Mouse (Mus musculus): ENCODE results near the gene B4galt1. TPM values are rescaled to one million over a fixed set of nuclear protein-coding genes. Genes with fewer than 3 reads are reported as not detected.

B4galt1 gene
- total RNA-seq (2014; fragmentation: Nextera tagmentation) (74.8 and 78.1 TPM in 2 replicates), total RNA-seq (2017) (45.0 and 45.5 TPM in 2 replicates)

DNA sequence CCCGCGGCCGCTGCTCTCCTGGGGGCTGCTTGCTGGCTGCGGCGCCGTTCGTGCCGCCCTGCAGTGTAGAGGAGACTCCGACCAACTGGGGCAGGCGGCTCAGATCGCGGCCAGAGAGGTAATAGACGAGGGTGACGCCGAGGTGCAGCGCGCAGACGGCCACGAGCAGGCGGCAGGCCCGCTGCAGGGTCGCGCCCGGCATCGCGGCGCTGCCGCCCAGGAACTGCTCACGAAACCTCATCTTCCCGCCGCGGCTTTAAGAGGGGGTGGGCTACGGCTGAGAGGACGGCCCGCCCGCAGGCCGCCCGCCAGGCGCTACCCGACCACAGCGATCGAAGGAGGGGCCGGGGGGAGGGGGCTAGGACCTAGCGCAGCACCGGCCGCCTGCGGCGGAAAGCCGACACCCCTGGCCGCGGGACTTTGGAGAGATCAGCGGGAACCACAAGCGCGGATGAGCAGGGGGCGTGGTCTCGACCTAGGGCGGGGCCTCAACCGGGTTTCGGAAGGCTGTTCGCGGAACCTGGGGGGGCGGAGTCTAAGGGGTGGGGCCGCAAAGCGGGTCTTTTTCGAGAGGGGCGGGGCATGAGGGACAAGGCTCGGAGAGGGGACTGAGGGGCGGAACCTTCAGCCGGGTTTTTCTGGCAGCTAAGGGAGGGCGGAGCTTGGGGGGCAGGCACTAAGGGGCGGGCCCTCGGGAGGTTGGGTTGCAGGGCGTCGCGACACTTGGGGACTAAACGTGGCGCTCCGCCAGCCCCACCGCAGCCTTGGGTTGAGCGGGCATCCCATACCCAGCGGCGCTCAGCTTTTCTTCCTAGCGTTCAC, at the start of gene B4galt1:
TSS of gene B4galt1 (minus strand) at position 441 of the 822 bp plus-strand sequence.
- ATAC-seq (replicated peaks; ENCODE audit: poor library complexity, severe bottlenecking) = peak; percentile 76

DNA sequence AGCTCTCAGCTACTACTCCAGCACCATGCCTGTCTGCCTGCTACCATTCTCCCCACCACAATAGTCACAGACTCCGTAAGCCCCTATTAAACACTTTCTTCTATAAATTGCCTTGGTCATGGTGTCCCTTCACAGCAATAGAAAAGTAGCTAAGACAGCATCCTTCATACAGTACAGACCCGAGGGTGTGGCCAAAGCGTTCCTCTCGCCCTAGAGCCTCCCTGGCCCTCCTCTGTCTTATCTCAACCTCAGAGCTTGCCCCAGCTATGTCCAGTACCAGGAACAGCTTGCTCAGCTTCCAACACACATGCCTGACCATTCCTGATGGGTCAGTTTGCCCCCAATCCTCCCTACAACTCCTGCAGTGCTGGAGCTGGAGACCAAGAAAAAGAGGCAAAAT, 46.8 kb upstream of the B4galt1 start:
- ATAC-seq (replicated peaks; ENCODE audit: poor library complexity, severe bottlenecking) = no peak

DNA sequence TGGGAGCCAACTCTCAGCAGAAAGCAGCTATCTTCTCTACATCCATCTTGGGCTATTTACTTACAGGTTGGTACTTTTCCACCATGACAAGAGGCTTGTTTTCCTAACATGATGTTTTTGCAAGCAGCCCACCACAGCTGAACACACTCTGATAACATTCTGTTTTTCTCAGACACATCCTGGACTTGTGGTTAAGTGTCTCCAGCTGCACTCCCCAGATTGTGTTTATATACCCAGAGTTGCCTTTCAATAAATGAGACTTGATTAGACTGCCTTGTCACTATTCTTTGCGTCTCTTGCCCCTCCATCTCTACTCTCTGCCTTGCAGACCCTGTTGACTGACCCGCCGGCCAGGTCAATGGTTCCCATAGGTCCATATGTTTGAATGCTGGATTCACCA, 46.3 kb upstream of the B4galt1 start:
- ATAC-seq (replicated peaks; ENCODE audit: poor library complexity, severe bottlenecking) = no peak

DNA sequence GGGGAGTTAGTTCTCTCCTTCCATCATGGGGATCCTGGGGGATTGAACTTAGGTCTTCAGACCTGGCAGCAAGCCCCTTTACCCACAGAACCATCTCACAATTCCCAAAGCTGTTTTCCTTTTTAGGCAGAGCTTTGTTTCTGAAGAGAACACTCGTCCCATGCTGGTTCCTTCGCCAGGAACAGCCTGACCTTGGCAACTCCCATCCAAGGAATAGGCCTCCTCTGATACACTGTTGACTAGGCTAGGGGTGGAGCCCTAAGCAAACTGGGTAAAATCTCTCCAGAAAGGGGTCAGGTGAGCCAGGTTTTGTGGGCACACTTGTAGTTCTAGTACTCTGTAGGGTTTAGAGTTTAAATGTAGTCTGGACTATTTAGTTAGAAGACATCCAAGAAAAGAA, 45.5 kb upstream of the B4galt1 start:
- no peak for ATAC-seq (replicated peaks; ENCODE audit: poor library complexity, severe bottlenecking)

DNA sequence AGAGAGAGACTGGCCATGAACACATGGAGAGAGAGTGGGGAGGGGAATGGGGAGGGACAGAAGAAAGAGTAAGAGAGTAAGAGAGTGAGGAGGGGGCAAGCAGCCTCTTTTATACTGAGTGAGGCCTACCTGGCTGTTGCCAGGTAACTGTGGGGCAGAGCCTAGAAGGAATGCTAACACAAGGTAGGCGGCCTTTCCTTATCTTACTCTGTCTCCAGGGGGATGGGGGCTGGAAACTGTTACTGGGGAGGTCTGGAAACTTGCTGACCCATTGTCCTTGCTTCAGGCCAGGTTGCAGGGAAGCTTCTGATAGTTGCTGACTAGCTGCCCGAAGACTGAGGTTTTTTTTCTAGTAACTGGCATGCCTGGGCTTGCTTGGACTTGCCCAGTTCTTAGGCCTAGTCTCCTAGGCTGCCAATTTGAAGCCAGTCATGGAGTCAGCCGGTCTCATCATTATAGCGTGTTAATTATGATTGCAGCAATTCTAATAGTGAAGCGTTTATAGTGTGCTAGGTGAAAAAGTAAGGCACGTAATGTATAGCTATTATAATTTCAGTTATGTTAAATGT, 44.8 kb upstream of the B4galt1 start:
- no peak for ATAC-seq (replicated peaks; ENCODE audit: poor library complexity, severe bottlenecking)

DNA sequence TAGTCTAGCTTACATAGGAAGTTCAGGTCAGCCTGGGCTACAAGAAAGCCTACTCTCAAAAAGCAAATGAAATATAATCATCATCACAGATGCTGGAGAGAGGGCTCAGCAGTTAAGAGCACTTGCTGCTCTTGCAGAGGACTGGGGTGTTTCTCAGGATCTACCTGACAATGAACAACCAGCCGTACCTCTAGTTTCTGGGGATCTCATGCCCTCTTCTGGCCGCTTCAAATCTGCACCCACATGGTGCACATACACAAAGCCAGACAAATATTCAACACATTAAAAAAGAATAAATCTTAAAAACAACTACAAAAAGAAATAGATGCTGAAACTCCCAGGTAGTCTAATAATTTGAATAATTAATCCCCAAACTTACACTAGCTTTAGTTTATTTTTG, 41.8 kb upstream of the B4galt1 start:
- no peak for ATAC-seq (replicated peaks; ENCODE audit: poor library complexity, severe bottlenecking)

DNA sequence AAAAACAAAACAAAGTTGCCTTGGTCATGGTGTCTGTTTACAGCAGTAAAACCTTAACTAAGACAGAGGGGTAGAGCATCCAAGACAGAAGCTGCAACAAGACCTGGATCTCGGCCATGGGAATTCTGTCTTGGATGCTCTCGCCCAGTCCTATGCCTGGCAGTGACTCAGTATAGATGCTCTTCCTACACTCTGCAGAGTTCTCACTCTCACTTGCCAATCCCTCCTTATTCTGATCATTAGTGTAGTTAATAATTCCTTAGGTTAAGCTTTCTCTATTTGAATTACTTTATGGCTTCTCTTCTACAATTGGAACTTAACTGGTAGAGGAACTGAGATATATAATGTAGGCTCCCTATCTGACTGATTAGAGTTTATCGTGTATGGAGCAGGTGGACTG, 41.3 kb upstream of the B4galt1 start:
- no peak for ATAC-seq (replicated peaks; ENCODE audit: poor library complexity, severe bottlenecking)

DNA sequence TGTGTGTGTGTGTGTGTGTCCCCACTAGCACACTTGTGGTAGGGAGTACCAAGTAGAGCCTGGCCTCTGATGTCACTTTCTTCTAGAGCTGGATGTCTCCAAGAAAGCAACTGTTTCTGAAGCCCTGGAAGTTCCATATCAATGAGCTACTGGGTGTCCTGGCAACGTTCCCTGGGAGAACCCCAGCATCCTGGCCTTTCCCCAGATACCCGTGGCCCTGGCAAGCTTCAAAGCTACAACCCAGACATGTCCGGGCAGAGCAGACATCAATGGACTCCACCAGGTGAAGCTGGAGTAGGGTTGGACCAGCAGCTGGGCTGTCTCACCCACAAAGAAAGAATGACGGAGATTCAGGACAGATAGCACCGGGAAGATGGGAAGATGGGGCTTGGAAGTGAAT, 37.4 kb upstream of the B4galt1 start:
- no peak for ATAC-seq (replicated peaks; ENCODE audit: poor library complexity, severe bottlenecking)

DNA sequence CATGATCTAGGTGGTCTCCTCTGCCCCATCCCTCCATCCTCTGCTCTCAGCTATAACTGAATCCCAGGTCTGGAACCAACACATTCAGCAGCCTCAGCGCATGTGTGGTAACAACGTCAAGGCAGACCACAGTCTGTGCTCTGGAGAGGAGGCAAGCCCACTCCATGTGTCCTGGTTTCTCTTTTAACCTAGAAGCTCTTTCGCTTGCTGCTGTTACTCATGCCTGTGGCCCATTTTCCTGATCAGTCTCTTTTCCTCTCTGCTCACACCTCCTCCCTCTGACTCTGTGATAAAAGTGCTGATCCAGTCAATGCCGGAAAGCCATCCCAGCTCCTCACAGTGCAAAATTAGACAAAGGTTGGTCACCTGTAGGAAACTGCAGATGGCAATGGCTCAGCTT, 36.2 kb upstream of the B4galt1 start:
- no peak for ATAC-seq (replicated peaks; ENCODE audit: poor library complexity, severe bottlenecking)

DNA sequence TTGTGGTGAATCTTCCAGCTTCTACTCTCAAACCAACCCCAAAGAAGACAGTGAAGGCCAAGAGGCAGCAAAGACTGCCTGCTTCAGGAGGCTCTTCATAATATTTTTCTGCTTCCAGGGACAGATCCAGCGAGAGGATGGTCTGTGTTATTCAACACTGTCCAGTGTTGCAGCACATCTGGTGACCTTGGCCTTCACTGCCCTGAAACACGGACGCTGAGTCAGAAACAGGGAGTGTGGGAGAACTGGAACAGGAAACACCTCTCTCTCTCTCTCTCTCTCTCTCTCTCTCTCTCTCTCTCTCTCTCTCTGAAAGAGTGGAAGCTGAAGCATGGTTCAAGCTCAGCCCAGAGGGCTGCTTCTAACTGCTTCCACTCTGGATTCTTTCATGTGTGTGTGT, 35.4 kb upstream of the B4galt1 start:
- peak; percentile 37 for ATAC-seq (replicated peaks; ENCODE audit: poor library complexity, severe bottlenecking)

DNA sequence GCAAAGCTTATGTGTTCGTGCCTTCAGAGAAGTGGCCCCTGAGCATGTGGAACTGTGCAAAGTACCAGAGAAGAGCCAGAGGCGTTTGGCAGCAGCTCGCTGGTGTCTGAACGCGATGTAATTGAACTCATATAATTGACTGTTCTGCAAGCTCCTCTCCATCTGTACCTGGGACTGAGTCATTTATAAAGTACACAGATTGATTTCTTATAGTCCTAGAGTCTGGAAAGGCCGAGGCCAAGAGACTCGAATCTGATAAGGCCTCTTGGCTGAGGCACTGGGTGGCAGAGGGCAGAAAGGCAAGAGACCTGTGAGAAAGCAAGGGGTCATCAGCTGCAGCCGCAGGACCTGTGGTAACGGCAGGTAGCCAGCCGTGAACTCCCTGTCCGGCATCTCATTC, 35.0 kb upstream of the B4galt1 start:
- no peak for ATAC-seq (replicated peaks; ENCODE audit: poor library complexity, severe bottlenecking)

DNA sequence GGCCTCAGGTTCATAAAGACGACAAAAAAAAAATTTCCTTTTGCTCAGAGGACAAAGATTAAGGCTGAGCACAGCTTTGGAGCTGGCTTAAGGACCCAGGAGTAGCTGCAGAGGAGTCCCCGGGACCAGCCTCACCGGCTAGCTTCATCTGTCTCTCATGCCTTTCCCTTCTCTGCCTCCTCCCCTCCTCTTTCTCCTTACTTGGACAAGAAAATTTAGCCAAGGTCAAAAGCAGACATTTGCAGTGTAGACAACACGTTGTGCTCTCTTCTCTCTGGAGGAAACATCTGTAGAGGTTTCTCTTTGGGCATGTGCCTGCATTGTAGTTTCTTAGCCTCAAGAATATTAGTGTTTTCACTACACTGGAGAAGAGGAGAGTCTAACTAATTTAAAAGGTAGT, 32.1 kb upstream of the B4galt1 start:
- no peak for ATAC-seq (replicated peaks; ENCODE audit: poor library complexity, severe bottlenecking)

DNA sequence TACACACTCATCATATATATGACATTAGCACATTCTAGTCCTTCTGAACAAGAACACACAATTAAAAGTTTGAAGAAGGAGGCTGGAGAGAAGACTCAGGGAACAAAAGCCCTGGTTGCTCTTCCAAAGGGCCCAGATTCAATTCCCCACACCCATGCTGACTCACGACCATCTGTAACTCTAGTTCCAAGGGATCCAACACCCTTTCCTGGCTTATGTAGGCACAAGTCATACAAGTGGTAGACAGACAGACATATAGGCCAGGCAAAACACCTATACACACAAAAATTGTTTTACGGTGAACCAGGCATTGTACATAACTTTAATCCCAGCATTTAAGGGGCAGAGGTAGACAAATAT, 31.3 kb upstream of the B4galt1 start:
- no peak for ATAC-seq (replicated peaks; ENCODE audit: poor library complexity, severe bottlenecking)

DNA sequence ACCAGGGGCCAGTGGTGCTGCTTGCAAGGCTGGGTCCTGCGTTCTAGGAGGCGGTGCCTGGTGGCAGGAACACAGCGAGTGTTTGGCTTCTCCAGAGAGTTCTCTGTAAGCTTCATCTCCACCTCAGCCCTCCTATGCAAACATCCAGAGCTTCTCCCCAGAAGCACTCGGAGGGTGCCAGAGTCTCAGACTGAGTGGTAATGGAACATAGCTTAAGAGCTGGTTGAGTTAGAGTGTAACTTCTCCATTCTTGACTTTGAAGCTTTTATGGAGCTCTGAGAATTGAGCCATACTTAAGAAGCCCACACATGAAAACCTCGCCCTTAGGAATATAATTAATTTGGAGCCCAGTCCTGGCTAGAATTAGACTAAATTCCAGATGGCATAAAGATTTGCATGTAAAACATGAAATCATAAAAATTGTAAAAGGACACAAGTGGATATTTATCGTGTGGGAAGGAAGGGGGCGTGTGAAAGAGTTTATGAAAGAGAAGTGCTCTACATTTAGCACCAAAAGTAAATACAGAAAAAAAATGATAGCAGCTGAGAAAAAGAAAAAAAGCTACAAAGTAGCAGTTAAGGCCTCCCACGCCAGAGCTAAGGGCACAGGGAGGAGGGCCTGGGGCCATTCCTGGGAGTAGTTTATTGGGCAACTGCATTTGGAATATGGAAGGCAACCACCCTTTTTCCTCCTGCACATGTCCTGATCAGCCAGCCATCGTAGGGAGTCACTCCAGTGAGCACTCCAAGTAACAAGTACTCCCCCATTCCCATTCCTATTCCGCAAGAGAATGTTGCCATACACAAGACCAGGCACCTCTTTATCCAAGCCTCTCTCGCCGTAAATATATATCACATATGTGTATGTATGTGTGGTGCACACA, 30.7 kb upstream of the B4galt1 start:
- ATAC-seq (replicated peaks; ENCODE audit: poor library complexity, severe bottlenecking) = no peak

DNA sequence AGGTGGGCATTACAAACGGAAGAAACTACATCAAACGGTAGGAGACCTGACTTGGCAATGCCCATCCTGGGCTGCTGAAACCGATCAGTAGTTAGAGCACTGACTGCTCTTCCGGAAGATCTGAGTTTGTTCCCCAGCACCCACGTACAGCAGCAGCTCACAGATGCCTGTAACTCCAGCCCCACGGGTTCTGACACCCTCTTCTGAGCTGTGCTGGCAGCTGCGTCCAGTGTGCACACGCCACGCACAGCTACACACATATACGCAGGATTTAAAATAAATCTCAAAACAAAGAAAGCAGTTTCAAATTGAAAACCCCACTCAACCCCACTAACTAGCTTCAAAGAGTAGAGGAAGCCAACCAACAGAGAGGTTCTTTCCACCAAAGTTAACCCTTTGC, 29.4 kb upstream of the B4galt1 start:
- ATAC-seq (replicated peaks; ENCODE audit: poor library complexity, severe bottlenecking) = no peak

DNA sequence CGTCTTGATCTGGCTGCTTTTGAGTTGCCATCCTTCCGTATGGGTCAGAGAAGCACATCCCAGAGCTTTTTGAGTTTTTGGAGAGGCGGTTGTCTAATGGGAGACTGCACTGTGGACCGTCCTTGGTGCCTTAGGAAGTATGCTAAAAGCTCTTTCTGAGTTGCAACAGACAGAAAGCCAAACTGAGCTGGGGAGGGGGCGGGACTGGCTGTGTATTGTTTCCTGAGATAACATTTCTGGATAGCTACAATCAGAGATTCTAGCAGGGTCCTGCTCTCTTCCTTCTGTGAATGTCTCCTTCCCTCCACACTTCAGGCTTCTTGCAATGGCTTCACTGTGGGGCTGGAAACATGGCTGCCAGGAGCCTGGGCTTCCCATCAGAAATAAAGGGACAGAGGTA, 23.7 kb upstream of the B4galt1 start:
- ATAC-seq (replicated peaks; ENCODE audit: poor library complexity, severe bottlenecking) = no peak

DNA sequence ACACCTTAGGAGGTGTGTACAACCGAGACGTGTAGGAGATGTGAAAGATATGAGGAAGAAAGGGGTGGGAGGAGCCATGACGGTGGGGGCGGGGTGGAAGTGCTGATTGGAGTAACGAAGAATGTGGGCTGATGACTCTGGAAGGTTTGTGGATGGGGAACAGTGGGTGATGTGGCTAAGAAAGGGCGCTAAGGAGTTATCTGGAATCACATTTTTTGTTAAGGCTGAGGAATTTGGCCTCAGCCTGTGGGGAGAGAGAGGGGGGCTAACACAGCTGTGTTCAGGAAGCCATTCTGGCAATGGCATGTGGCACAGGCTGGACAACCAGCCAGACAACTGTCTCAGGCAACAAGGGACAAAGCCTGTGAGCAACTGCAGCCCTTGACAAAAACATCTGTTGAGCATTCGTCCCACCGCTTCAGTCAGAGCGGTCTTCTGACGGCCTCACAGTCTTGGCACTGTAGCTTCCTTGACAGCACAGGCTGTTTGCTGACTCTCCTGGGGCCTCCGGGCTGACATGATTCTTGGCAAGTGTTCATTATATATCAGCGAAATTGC, 23.1 kb upstream of the B4galt1 start:
- ATAC-seq (replicated peaks; ENCODE audit: poor library complexity, severe bottlenecking) = peak; percentile 88

DNA sequence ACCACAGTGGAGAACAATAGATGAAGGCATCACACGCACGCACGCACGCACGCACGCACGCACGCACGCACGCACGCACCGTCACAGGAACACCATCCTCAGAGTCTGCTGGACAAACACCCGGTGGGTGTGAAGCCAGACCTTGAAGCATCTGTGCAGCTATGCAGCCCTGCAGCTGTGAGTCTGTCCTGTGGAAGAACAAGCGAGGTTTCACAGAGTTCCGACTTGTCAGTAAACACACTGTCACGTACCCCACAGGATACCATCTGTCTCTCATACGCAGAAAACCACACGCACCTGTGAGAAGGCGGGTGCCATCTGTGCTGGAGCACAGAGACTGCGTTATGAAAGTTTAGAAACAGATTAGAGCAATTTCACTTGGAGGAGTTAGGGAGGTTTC, 22.0 kb upstream of the B4galt1 start:
- ATAC-seq (replicated peaks; ENCODE audit: poor library complexity, severe bottlenecking) = peak; percentile 45

DNA sequence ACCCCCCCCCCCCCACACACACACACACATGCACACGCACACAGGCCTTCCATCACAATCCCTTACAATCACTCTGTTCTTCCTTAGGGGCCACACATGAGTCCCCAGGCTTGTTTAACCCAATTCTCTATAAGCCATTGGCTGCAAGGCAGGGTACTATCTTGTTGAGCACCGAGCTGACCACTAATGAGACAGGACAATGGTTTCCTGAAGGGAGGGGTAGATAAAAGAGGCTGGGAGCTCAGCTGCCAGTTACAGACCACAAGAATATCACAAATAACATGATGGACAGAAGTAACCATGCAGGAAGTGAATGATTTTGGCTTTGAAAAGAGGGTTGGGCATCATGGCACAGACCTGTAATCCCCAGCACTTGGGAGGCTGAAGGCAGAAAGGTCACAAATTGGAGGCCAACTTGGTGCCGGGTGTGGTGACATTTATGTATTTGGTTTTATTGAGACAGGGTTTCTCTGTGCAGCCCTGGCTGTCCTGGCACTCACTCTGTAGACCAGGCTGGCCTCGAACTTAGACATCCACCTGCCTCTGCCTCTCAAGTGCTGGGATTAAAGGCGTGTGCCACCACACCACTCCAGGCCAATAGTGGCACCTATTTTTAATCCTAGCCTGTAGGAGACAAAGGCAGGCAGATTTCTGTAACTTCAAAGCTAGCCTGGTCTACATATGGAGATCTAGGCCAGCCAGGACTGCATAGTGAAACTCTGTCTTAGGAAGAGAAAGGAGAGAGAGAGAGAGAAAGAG, 21.2 kb upstream of the B4galt1 start:
- no peak; the same call in 1 of the 2 replicates for ATAC-seq (replicated peaks; ENCODE audit: poor library complexity, severe bottlenecking)

DNA sequence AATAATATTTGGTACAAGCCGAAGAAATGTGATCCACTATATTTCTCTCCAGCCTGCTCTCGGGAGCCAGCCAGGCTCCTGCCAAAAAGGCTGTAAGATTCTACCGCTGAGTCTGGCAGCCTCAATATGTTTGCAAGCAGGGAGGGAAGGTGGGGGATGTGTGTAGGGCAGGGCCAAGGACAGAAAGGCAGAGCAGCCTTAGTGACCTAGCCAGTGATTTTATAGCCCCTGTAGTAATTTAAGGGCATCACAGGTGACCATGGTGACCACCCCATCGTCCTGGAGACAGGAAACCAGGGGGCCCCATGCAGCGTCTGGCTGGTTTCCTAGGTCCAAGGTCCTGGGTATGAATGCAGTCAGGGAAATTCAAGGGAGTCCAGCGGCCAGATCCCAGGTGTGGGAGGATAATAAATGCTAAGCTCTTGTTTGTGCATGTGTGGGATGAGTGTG, 20.4 kb upstream of the B4galt1 start:
- ATAC-seq (replicated peaks; ENCODE audit: poor library complexity, severe bottlenecking) = no peak

Data from granulocyte monocyte progenitor cell, adult 5-6 weeks (primary cell).